Mouse (Mus musculus): ENCODE data around the gene Hist1h4n.
"Not testable (repeated sequence)": the region's sequence is repeated elsewhere in the genome, so short reads cannot be mapped to it uniquely, and the experiment has no call there.

The Hist1h4n gene

DNA sequence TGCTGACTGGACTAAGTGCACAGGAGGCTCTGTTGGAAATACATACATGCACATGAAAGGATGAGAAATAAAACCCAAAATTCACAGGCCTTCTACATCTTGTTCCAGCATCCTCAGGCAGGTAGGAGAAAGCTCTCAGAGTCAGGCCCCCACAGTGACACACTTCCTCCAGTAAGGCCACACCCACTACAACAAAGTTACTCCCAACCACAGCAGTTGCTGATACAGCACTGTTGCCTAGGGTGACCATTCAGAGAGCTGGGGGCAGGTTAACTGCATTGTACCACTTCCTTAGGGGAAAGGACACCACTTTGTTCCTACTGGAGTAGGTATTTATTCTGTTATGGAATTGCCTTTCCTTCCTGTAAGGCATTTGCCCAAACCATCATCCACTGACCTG, 34.8 kb downstream of the Hist1h4n start:
- intact Hi-C loops (cut with DNase I) = not testable (repeated sequence)

DNA sequence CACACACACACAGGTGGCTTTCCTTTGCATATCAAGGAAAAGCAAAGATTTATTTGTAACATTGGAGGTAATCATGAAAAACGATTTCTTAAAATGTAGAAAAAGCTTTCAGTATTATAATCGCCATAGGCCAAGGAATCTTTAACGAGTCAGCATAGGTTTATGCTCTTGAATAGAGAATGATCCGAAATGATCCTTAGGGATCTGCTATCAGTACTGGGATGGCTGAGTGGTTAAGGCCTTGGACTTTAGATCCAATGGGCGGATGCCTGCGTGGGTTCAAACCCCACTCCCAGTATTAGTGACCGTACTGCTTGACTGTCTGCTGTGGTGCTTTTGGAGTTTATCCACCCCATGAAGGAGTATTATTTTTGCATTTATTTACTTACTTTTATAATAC, 36.4 kb downstream of the Hist1h4n start:
- intact Hi-C loops (cut with DNase I) = no loop called here

DNA sequence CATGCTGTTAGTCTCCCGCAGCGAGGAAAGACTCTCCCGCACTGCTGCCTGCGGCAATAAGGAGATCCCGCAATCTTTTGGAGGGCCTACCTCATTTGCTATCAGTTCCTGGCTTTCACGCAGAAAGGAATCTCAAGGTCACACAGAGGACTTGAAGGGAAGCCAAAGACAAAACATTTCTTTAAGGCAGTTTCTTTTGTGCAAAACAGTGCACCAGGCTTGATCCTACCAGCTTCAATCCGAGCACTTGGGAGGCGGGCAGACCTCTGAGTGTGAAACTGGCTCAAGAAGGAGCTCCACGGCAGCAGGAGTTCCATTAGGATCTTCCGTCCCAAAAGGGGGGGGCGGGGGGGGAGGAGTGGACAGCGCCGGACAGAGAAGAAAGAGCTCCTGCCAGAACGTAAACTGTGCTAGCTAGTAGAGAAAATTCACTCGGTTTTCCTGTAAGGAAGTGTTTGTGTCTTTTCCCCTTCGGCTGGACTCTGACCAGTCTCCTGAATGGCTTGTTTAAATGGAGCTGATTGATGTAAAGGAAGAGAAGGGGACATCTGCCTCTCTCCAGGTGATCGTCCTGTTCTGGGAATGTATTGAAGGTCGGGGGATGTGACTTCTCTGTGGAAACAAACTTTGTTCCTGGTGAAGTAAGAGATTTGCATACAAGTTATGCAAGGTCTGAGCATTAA, 41.3 kb downstream of the Hist1h4n start:
- intact Hi-C loops (cut with DNase I) = no loop called here

DNA sequence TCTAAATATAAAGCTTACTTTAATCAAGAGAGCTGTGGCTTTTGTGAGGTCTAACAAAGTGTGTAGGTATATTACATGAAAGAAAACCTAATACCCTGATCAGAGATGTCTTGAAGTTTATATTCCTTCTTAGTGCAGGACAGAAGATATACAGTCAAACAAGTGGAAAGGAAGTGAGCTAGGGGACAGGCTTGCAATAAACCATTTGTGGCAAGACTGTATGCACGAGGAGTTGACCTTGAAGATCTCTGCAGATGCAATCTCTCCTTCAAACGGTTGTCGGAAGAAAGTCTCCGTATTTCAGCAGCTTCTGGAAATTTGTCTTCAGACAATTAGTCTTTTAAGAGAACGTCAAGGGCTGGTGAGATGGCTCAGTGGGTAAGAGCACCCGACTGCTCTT, 42.1 kb downstream of the Hist1h4n start:
- intact Hi-C loops (cut with DNase I) = no loop called here

DNA sequence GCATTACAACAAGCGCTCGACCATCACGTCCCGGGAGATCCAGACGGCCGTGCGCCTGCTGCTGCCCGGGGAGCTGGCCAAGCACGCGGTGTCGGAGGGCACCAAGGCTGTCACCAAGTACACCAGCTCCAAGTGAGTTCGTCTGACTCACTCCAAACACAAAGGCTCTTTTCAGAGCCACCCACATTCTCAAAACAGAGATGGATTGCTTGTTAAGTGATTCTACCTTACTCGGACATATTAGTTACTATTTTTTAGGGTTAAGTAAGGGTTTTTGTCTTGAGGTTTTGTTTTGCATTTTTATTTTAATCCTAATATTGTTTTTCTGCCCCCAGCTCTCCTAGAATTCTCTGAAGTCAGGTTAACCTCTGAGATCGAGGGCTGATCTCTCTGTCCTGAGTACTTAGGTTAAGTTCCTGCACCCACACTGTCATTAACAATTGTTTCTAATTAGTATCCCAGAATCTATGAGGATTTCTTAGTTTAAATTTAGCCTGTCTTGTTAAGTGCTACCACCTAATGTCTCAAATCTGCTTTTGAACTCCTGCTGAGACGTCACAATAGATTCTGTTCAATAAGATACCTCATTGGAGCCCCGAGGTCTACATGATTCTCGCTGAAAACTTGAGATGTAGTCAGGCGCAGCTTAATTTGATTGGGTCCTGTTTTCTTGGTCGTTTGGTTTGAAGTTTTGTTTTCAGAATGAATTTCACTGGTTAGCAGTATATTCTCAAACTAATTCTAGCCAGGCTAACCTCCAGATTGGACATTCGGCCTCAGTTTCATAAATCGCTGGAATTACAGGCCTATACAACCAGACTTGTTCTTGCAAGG, 44.0 kb downstream of the Hist1h4n start:
- intact Hi-C loops (cut with DNase I) = no loop called here

DNA sequence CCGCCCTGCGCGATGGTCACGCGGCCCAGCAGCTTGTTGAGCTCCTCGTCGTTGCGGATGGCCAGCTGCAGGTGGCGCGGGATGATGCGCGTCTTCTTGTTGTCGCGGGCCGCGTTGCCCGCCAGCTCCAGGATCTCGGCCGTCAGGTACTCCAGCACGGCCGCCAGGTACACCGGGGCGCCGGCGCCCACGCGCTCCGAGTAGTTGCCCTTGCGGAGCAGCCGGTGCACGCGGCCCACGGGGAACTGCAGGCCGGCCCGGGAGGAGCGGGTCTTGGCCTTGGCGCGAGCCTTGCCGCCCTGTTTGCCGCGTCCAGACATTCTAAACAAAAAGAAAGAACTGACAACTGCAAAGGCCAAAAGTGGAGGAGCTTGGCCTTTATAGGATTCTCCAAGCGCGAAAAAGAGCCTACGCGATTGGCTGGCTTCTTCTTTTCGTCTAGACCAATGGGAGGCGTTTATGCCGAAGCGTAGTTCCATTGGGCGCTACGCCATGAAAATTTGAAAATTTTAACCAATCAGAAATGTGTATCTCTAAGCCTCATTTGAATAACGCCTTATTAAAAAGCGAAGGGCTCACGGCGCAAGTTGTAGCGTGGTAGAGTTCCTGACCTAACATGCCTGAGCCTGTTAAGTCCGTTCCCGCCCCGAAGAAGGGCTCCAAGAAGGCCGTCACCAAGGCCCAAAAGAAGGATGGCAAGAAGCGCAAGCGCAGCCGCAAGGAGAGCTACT, 44.9 kb downstream of the Hist1h4n start, which contains the start of the genes Hist1h2an and Hist1h2bp:
Gene Hist1h2an (minus strand): TSS at position 320 of the 731 bp plus-strand sequence.
Gene Hist1h2bp (plus strand): TSS at position 563 of the 731 bp plus-strand sequence.
- intact Hi-C loops (cut with DNase I) = not testable (repeated sequence)

DNA sequence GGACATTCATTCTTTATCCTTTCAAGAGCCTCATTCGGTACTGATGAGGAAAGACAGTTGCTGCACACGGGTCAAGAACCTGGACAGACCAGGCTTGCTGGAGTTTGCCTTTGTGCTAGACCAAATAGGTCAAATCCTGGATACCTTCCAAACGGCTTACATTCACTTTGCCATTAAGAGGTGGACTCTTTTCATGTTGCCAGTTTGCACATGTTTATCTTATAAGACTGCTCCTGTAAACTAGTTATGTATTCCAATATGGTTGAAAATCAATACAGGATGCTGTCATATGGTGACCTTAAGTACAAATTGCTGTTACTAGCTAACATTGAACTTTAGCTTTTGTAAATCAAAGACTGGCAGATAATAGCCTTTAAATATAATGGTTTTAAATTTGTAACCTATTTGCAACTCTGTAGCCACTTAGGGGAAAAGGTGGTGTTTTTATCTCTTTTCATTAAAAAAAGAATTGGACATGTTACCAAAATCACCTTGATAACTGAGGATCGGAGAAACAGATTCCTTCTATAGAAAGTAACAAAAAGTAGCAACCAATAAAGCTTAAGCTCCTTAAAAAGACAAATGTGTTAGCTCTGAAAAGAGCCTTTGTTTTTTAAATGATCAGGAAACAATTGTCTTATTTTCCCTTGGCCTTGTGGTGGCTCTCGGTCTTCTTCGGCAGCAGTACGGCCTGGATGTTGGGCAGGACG, 45.7 kb downstream of the Hist1h4n start:
- intact Hi-C loops (cut with DNase I) = no loop called here

DNA sequence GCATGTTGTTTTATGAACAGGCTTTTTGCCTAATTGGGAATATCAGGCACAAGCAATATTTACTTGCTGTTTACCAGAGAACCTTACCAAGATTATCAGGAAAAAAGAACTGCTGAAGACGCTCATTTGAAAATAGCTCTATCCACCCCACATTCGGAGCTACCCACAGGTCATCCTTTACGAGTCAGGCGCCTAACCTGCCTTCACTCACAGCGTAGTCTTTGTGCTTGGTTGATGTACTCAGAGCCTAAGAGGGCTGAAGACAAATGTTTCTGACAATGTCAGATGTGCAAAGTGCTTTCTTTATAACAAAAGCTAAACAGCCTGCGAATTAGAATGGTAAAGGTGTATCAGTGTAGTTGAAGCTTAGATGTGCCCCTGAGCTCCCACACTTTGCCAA, 47.7 kb downstream of the Hist1h4n start:
- intact Hi-C loops (cut with DNase I) = no loop called here

DNA sequence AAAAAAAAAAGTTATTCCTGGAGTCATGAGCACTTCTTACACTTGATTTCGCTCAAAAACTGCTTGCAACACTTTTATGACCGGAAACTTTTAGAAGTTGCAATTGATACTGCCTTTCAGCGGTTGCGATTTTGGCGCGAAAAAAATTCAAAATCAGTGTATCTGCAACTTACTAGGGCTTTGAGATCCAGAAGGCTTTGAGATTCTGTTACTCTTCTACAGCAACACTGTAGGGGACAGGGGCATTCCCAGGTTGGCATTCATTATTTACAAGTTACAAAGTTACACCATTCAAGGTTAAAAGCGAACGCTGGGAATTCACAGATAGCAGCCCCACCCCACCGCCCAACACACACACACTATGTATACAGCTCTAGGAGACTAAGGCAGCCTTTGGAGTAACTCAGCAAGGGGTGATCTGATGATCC, 48.2 kb downstream of the Hist1h4n start:
- intact Hi-C loops (cut with DNase I) = no loop called here

DNA sequence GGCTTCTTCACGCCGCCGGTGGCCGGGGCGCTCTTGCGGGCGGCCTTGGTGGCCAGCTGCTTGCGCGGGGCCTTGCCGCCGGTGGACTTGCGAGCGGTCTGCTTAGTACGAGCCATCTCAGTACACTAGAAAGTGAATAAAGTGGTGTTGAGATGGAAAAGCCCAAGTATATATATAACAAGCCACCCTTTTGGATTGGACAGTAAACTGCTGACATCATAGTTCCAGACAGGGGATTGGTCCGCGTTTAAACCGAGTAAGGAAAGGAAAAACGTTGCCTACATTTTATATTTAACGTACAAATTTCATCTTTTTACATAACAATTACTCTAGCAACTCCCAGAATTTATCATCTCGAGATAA, 48.8 kb downstream of the Hist1h4n start, which contains the start of gene Hist1h3i:
Gene Hist1h3i (minus strand): TSS at position 116 of the 363 bp plus-strand sequence.
- intact Hi-C loops (cut with DNase I) = no loop called here

DNA sequence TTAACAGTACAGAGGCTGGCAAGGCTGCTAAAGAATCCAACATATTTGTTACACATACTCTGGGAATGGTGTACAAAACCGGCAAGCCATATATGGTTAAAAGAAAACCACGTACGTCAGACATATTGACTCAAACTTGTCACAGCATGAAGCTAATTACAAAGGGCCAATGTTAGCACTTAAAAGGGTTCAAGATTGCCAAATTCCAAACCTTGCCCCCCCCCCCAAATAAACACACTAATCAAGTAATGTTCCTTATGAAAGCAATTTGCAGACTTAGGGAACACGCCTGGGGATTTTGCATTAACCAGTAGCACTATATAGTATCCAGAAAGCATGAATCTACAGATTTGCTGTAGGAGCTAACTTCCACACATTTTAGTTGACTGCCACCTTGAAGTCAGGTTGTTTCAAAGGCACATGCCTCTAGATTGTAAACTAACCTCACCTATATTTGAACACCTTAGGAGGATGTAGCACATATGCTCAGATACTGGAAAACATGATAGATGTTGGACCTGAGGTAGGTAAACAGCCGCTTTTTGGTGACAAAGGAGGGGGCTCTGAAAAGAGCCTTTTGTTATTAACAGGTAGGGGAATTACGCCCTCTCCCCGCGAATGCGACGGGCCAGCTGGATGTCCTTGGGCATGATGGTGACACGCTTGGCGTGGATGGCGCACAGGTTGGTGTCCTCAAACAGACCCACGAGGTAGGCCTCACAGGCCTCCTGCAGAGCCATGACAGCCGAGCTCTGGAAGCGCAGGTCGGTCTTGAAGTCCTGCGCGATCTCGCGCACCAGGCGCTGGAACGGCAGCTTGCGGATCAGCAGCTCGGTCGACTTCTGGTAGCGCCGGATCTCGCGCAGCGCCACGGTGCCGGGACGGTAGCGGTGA, 49.4 kb downstream of the Hist1h4n start:
- intact Hi-C loops (cut with DNase I) = not testable (repeated sequence)

Small RNAs within 50 kb of the gene (microRNA-seq; reads per million reads assigned to microRNA genes)
- gene Gm19658 (0 reads per million in 2 experiments), gene Gm44346 (0 reads per million in 2 experiments), gene Gm44466 (0 reads per million in 2 experiments)
